Mouse (Mus musculus): ENCODE measurements at regions not wholly inside any gene's neighbourhood (a gene's known extent, or its start where the extent isn't known, plus 50 kb on each side); places are given as distances from the start of the nearest gene placed in this dataset.

- DNase-seq = peak; percentile 36
Measured at GRCm38 (mm10) chr9:122064937-122065673, 52.0 kb upstream of the Snrk start.

DNA sequence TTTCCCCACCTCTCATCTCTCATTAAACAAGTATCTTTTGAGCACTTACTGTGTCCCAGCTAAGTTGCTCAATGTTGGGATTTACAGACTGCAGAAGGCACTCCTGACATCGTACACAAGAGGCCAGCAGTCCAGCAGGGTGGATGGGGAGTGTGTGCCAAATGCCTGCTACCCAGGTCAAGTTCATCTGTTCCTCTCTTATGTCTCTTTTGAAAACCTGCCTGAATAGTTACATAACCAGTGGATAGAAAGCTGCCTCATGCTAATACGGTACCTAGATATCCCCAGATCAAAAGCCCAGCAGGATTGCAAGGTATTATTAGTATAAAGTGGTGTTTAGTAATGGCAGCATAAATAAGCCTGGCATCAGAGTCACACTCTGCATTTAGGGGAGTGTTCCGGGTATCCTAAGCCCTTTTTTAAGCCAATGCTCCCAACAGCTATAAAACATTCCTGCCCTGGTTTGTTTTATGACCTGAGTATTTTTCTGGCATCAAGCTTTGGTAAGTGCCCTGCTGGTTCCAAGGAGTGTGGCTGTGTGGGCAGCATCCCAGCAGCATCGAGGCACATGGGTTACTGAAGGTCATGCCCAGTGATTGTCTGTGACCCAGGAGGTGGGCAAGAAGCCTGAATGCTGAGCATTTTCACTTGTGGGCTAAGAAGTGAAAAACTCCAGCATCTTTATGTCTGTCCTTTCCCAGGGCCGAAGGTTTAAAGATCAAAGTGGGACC, 59.1 kb upstream of the Pomgnt2 start:
- no peak for DNase-seq

- DNase-seq = no peak
Measured at GRCm38 (mm10) chr9:122051716-122052115, 54.8 kb upstream of the Pomgnt2 start.

DNA sequence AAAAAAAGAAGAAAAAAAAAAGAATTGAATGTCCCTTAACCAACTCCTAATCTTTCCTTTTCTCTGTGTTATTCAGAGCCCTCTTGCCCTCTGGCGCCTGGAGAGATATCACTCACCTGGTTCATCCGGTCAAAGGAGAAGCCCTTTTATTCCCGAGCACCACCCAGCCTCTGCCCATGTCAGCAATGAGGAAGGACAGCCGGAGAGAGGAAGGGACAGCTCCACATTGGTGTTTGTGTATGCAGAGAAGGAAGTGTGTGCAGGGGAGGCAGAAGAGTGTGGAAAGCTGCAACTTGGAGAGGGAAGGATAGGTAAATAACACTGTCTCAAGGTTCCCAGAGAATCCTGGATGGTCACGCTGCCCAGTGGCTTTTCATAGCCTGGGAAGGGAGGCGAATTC, 54.2 kb upstream of the Pomgnt2 start:
- DNase-seq = no peak

- DNase-seq = no peak
Measured at GRCm38 (mm10) chr9:122048999-122049398, 52.1 kb upstream of the Pomgnt2 start.

DNA sequence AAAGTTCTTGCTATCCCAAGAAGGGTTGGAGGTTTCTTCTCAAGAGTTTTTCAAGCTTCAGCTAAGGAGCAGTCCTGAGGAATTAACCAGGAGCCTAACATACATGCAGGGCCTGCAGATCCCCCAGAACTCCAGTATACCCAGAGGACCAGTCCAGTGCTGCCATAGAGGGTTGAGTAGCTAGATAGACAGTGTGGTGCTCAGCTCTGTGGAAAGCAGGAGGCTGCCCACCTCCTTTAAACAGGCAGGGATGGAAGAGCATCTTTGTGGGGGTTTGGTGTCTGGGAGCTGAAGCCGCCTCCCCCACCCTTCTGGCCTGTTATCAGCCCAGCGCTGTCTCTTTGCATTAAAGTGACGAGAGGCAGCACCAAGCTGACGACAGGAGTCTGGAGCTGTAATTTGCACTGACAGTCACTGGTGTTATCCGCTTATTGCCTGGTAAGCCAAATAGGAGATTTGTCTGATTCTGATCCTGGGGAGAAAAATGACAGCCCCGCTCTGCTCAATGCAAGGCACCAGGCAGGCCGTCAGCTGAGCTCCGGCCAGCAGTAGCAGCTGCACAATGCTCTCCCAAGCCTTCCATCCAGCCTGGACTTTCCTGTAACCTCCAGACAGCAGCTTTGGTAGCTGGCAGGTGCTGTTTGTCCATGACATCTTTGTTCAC, 51.2 kb upstream of the Pomgnt2 start:
- no peak for DNase-seq

Measured in kidney, adult 18-20 months (tissue).